Mouse (Mus musculus) gonadal fat pad, adult 2 months (tissue): Measurements from ENCODE around the gene Fbxo24. TPM values are rescaled to one million over a fixed set of nuclear protein-coding genes. Genes with fewer than 3 reads are reported as not detected.
A peak's percentile ranks its signal among the peaks of the same experiment; 100 is the strongest.

Experiments used
- DNase-seq: peaks from one replicate; pipeline ENCODE4 v3.0.0-alpha.2; 2012; ENCODE audit warnings: low read depth
- polyA plus RNA-seq: library from polyadenylated mRNA; depleted of rRNA; stranded (reverse); fragments of >200 nt; gene quantifications from 2 replicates; pipeline ENCODE4 v1.2.3, GENCODE M21; 2012

Gene Fbxo24
- polyA plus RNA-seq, 1 experiment = 0.63 TPM

- DNase-seq = peak; percentile 98
Observed at GRCm38 (mm10) chr5:137600619-137601364, 28.0 kb downstream of the Fbxo24 start, which contains the start of gene Mospd3. TSS of gene Mospd3 (minus strand) at chr5:137601058.

- no peak for DNase-seq
Observed at GRCm38 (mm10) chr5:137600281-137600618, 28.6 kb downstream of the Fbxo24 start.

DNA sequence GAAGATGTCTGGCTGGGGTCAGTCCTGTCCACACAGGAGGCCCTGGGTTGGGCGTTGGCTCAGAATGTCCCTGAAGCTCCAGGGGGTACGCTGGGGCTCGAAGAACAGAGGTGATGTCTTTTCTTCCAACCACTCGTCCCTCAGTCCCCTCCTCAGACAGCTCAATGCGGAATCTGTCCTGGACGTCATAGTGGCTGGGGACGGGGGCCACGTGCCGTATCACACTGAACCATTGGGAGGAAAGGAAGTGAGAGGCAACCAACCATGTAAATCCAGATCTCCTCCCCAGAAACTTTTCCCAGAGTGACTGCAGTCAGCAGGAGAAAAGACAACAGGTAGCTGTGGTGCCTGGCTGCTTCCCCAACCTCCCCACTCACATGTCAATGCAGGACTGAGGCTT, 29.2 kb downstream of the Fbxo24 start:
- no peak for DNase-seq

DNA sequence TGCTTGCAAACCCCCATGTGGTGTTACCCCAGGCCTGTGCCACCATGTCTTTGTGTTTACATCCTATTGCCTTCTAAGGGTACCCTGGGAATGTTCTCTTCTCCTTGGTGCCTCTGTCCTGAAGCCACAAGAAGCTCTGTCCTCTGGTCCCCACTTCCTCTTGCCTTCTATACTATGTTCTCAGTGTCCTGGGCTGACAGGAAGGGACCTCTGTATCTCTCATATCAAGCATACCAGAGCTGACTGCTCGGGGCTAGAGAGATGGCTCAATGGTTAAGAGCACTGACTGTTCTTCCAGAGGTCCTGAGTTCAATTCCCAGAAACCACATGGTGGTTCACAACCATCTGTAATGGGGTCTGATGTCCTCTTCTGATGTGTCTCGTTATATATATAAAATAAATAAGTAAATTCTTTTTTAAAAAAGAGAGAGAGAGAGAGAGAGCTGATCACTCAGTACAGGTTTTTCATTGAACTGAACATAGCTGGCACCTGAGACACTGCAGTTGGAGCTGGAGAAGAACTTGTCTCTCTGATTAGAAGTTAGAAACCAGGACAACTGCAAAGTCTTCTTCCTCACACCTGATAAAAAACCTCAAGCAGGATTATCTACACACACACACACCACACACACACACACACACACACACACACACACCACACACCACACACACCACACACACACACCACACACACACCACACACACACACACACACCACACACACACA, 30.5 kb downstream of the Fbxo24 start:
- DNase-seq = no peak

DNA sequence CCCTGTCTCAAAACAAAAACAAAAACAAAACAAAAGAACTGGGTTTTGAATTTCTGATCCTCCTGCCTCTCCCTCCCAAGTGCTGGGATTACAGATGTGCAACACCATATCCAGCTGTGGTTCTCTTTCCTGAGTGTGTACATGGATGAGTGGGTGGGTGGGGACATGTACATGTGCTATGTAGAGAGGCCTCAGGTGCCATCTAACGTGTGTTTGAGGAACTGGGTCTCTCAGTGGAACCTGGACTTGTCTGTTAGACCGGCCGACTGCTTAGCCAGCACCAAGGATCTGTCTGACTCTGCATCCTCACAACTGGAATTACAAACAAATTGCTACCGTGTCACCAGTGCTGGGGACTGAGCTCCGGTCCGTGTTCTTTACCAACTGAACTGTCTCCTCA, 31.2 kb downstream of the Fbxo24 start:
- no peak for DNase-seq

DNA sequence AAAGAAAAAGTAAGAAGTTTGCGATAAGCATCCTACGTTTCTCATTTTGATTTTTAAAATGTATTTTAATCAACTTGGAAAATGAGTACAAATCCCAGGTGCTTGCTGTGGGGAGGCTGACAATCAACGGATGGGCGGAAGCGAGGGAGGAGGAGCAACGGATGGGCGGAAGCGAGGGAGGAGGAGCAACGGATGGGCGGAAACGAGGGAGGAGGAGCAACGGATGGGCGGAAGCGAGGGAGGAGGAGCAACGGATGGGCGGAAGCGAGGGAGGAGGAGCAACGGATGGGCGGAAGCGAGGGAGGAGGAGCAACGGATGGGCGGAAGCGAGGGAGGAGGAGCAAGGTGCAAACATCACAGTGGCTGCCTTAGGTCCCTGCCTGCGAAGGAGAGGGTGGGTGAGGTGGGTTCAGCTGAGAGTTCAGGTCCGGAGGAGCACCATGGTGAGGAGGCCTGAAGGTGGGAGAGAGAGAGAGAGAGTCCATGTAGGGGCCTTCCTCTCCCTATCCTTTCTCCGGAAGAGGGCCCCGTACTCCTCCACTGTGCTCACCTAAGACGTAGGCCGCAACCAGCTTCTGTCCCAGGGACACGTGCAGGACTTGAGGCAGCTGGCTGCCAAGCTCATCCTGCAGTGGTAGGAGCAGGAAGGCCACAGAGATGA, 32.1 kb downstream of the Fbxo24 start:
- DNase-seq = no peak

DNA sequence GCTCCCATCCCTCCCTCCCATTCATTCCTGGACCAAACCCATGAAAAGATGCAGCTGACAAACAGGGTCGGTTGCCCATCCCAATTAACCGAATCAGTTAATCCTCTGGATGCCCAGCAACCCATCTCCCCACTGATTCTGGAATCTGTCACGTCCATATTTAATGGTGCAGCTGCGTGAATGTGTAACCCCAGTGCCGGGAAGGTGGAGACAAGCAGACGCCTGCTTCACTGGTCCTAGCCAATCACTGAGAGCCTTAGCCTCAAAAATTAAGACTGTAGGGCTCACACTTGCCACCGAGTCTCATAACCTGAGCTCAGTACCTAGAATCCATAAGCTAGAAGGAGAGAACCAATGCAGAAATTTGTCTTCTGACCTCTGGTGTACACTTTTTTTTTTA, 32.9 kb downstream of the Fbxo24 start:
- DNase-seq = no peak

DNA sequence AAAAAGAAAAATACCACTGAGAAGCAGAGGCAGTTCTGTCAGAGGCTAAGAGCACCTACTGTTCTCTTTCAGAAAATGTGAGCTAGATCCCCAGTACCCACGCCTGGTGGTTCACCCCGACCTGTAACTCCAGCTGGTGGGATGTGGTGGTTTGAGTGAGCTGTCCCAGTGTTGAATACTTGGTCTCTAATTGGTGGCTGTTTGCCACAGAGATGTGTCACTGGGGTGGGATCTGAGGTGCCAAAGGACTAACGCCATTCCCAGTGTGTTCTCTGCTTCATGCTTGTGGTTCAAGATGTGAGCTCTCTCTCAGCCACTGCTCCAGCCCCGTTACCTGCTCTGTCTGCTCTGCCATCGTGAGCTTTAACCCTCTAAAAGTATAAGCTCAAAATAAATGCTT, 38.3 kb downstream of the Fbxo24 start:
- no peak for DNase-seq

DNA sequence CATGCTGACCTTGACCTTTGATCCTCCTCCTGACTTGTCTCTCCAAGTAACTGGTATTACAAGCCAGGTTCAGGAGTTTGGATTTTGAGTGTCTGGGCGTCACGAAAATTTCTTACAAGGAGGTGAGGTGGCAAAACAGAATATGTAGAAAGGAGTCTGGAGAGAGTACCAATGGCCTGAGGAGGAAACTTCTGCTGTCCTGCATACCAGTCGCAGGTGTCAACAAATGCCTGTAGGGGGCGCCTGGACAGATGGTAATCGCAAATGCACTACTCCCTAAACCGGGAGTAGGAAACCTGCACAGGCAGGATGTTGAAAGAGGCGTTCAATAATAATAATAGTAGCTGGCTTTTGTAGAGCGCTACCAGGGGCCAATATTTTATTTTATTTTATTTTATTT, 43.8 kb downstream of the Fbxo24 start:
- no peak for DNase-seq

- no peak for DNase-seq
Observed at GRCm38 (mm10) chr5:137583670-137584169, 45.1 kb downstream of the Fbxo24 start.

GRCm38 (mm10) chr5:137582702-137583101, 46.1 kb downstream of the Fbxo24 start:
- no peak for DNase-seq

- no peak for DNase-seq
Observed at GRCm38 (mm10) chr5:137580246-137580645, 48.6 kb downstream of the Fbxo24 start.

DNA sequence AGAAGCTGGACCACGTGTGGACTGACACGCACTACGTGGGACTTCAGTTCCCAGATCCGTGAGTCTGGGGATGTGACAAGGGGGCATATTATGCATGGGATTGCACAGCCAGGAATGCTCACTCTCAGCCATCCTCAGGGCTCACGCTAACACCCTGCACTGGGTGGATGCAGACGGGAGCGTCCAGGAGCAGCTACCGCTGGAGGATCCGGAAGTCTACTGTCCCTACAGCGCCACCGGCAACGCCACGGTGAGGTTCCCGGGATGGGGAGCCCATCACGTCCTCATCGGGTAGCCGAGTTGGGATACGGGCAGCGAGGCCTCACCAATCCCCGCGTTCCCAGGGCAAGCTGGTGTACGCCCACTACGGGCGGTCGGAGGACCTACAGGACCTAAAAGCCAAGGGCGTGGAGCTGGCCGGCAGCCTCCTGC, 54.3 kb downstream of the Fbxo24 start:
- DNase-seq = no peak

DNA sequence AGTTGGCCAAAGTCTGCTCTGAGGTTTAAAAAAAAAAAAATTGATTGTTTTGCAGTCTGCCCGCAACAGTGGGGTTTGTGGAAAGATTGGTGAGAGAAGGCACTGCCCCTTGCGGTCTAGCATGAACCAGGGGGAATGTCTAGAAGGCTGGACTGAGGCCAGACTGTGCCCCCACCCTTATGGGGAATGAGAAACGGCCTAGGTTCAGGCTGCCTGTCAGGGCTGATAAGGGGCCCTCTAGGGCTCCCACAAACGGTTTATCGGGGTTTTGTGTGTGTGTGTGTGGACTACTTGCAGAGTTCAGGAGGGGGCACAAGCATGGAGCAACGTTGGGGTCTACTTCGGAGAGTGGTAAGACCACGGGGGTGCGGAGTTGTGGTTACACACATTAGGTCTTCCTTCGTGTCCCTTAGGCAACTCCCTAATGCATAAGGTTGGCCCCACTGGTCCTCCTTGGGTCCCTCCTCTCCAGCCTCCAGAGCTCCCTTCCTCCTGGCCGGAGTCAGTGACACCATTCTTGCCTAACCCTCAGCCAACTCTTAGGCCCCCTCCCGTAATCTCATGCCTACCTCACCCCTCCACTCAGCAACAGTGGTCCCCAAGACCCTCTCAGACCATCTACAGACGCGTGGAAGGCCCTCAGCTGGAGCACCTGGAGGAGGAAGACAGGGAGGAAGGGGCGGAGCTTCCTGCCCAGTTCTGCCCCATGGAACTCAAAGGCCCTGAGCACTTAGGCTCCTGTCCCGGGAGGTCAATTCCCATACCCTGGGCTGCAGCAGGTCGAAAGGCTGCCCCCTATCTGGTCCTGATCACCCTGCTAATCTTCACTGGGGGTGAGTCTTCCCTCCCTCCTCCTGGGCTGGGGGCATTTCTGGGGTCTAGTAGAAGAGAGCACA, 57.9 kb downstream of the Fbxo24 start:
- DNase-seq = no peak

- DNase-seq = no peak
Observed at GRCm38 (mm10) chr5:137570181-137570580, 58.6 kb downstream of the Fbxo24 start.

DNA sequence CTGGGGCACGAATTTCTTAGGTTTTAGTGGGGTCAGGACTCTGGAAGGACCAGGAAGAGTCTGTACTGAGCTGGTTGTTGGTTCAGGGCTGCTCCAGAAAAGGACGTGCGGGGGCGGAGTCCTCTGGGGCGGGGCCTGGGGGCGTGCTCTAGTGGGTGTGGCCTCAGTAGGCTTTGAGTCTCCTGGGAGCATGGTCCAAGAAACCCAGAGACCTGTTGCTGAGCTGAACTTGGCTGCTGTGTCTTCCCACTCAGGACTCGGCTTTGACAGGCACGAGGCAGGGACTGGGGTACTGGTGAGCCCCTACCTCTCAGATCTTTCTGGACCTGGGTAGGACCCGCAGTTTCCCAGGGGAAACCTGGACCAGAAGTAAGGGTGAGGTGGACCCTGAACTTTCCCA, 59.1 kb downstream of the Fbxo24 start, which contains the start of gene Tfr2:
TSS of gene Tfr2 (plus strand) at position 176 of the 400 bp plus-strand sequence.
- DNase-seq = no peak

DNA sequence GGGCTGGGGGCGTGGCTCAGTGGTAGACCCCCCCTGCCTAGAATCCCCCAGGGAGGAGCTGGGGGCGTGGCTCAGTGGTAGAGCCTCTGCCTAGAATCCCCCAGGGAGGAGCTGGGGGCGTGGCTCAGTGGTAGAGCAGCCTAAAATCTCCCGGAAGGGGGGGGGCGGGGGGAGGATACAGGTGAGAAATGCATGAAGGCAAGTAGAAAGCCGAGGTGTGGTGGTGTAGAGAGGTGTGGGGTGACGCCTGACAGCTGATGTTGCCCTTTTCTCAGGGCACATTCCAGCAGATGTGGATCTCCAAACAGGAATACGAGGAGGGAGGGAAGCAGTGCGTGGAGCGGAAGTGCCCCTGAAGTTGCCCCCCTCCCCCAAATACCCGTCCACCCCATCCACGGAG, 59.8 kb downstream of the Fbxo24 start:
- DNase-seq = no peak

GRCm38 (mm10) chr5:137568223-137568798, 60.5 kb downstream of the Fbxo24 start:
- no peak for DNase-seq

DNA sequence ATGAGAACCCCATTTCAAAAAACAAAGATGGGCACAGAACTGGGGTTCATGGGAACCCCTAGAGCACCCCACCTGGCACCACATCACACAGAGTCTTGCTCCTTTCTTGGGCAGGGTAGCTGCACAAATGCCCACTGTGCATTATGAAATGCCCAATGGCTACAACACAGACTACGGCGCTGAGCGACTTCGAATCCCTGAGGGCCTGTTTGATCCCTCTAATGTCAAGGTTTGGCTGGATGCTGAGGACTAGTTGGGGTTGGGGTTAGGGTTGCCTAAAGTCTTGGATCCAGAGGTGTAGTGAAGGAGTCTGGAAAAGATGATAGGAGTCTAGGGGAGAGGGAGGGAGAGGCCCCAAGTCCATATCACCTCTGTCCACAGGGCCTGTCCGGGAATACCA, 62.4 kb downstream of the Fbxo24 start:
- DNase-seq = no peak

- DNase-seq = no peak
Observed at GRCm38 (mm10) chr5:137565744-137566143, 63.1 kb downstream of the Fbxo24 start.

DNA sequence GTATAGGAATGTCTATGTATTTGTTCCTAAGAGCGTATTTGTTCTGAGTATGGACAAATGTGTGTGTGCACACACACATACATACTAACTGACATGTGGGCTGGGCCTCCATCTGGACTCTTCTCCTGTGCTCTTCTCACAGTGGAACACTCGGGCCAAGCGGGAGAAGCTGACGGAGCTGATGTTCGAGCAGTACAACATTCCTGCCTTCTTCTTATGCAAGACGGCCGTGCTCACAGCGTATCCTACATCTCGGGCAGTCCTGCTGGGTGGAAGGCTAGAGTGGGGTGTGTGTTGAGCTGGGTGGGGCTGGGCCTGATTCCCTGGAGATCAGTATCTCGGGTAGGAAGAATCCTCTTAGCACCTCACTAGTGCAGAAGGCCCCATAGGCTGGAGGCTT, 65.8 kb downstream of the Fbxo24 start:
- no peak for DNase-seq
